In genomic region chr5:133010624-133011575, GRCm38 (mm10) we compare ENCODE assay signal across 8 mouse cellular contexts.
A peak's percentile ranks its signal among the peaks of the same experiment; 100 is the strongest.
DNase-seq lines count a peak whose midpoint lies in the region; ATAC-seq lines count a peak whose summit lies in the region.

No protein-coding gene starts in this region.

- ATAC-seq in erythroblast, adult 5-6 weeks (replicated peaks; ENCODE audit: low FRiP score, poor library complexity, severe bottlenecking), result no peak

- peak; percentile 1 to 4 for DNase-seq in kidney, postnatal 36 days
- DNase-seq in kidney, adult 8-10 months, result no peak
- peak; percentile 90 for DNase-seq in cerebellum, adult 8-10 months
- peak; percentile 9 for DNase-seq in gastrocnemius, postnatal 25 days
- DNase-seq in left cerebral cortex, adult 18-20 months (ENCODE audit: low spot score in 2 of 2), result peak; percentile 66 to 74
- DNase-seq in spleen, postnatal 36 days (ENCODE audit: low spot score in 2 of 2), result no peak
- no peak for DNase-seq in natural killer cell, adult 2 months (ENCODE audit: low spot score in 2 of 2)

Comparison
In these comparisons a context has a peak if more than half of its experiments do, and no peak if none do; other contexts are left out.
1. DNase-seq: peak in kidney, postnatal 36 days (2 of 2), cerebellum, adult 8-10 months (single experiment), gastrocnemius, postnatal 25 days (single experiment) and left cerebral cortex, adult 18-20 months (2 of 2); none in kidney, adult 8-10 months (0 of 2), spleen, postnatal 36 days (0 of 2) and natural killer cell, adult 2 months (0 of 2).